Mouse (Mus musculus): ENCODE data around the gene Ercc4.

The Ercc4 gene

GRCm38 (mm10) chr16:13147810-13148555 lies 38.5 kb downstream of the Ercc4 start:
- no peak for DNase-seq (ENCODE audit: extremely low read depth, insufficient read length, low spot score)

GRCm38 (mm10) chr16:13149950-13150349 lies 40.5 kb downstream of the Ercc4 start:
- DNase-seq (ENCODE audit: extremely low read depth, insufficient read length, low spot score): no peak

GRCm38 (mm10) chr16:13150790-13151189 lies 41.3 kb downstream of the Ercc4 start:
- no peak for DNase-seq (ENCODE audit: extremely low read depth, insufficient read length, low spot score)

- no peak for DNase-seq (ENCODE audit: extremely low read depth, insufficient read length, low spot score)
Observed at GRCm38 (mm10) chr16:13152475-13152874, 43.0 kb downstream of the Ercc4 start.

GRCm38 (mm10) chr16:13153215-13153614 lies 43.7 kb downstream of the Ercc4 start:
- DNase-seq (ENCODE audit: extremely low read depth, insufficient read length, low spot score): no peak

GRCm38 (mm10) chr16:13154352-13154751 lies 44.9 kb downstream of the Ercc4 start:
- DNase-seq (ENCODE audit: extremely low read depth, insufficient read length, low spot score): no peak

- no peak for DNase-seq (ENCODE audit: extremely low read depth, insufficient read length, low spot score)
Observed at GRCm38 (mm10) chr16:13157314-13157713, 47.8 kb downstream of the Ercc4 start.

- no peak for DNase-seq (ENCODE audit: extremely low read depth, insufficient read length, low spot score)
Observed at GRCm38 (mm10) chr16:13158153-13158670, 48.7 kb downstream of the Ercc4 start.

GRCm38 (mm10) chr16:13158906-13159889 lies 49.7 kb downstream of the Ercc4 start:
- DNase-seq (ENCODE audit: extremely low read depth, insufficient read length, low spot score): peak; percentile 32

- DNase-seq (ENCODE audit: extremely low read depth, insufficient read length, low spot score): peak; percentile 98
Observed at GRCm38 (mm10) chr16:13159927-13160644, 50.6 kb downstream of the Ercc4 start.

- DNase-seq (ENCODE audit: extremely low read depth, insufficient read length, low spot score): no peak
Observed at GRCm38 (mm10) chr16:13161516-13161915, 52.0 kb downstream of the Ercc4 start.

- no peak for DNase-seq (ENCODE audit: extremely low read depth, insufficient read length, low spot score)
Observed at GRCm38 (mm10) chr16:13167731-13168130, 58.2 kb downstream of the Ercc4 start.

- DNase-seq (ENCODE audit: extremely low read depth, insufficient read length, low spot score): no peak
Observed at GRCm38 (mm10) chr16:13173055-13173742, 63.7 kb downstream of the Ercc4 start.

GRCm38 (mm10) chr16:13182526-13182925 lies 73.0 kb downstream of the Ercc4 start:
- no peak for DNase-seq (ENCODE audit: extremely low read depth, insufficient read length, low spot score)

GRCm38 (mm10) chr16:13183182-13183742 lies 73.8 kb downstream of the Ercc4 start:
- DNase-seq (ENCODE audit: extremely low read depth, insufficient read length, low spot score): no peak

GRCm38 (mm10) chr16:13184381-13184780 lies 74.9 kb downstream of the Ercc4 start:
- DNase-seq (ENCODE audit: extremely low read depth, insufficient read length, low spot score): no peak

GRCm38 (mm10) chr16:13189430-13190107 lies 80.1 kb downstream of the Ercc4 start:
- DNase-seq (ENCODE audit: extremely low read depth, insufficient read length, low spot score): no peak

- DNase-seq (ENCODE audit: extremely low read depth, insufficient read length, low spot score): no peak
Observed at GRCm38 (mm10) chr16:13190471-13190870, 81.0 kb downstream of the Ercc4 start.

- DNase-seq (ENCODE audit: extremely low read depth, insufficient read length, low spot score): no peak
Observed at GRCm38 (mm10) chr16:13191166-13191565, 81.7 kb downstream of the Ercc4 start.
